Mouse (Mus musculus): ENCODE data around the gene Gm10256.
"Not testable (repeated sequence)": the region's sequence is repeated elsewhere in the genome, so short reads cannot be mapped to it uniquely, and the experiment has no call there.

Gm10256 gene

GRCm38 (mm10) chrY:2830380-2830779 is at the start of gene Gm10256, which contains the start of gene Rbmy:
Gene Gm10256, plus strand, starts transcription at chrY:2830699.
Gene Rbmy, plus strand, starts transcription at chrY:2830680.
- not testable (repeated sequence) for DNase-seq (ENCODE audit: low spot score)

DNA sequence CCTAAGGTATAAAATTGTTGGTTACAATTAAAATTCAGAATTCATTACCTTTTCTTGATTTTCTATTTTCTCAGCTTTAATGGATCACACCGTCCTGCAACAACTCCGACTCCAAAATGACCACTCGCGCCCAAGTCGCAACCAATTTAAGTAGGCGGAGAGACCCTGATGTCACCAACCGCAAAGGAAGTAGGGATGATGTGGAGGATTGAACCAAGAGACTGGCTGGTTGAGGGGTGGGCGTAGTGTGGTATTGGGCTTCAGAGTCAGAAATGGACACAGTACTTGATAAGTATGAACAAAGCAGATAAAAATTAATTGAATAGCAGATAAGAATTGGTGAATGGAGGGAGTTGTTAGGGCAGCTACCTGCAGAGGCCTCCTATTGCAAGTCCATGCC is 34.4 kb upstream of the Gm10256 start, which contains the start of gene Gm4064:
Gene Gm4064 (minus strand): TSS at position 101 of the 400 bp plus-strand sequence.
- not testable (repeated sequence) for DNase-seq (ENCODE audit: low spot score)

DNA sequence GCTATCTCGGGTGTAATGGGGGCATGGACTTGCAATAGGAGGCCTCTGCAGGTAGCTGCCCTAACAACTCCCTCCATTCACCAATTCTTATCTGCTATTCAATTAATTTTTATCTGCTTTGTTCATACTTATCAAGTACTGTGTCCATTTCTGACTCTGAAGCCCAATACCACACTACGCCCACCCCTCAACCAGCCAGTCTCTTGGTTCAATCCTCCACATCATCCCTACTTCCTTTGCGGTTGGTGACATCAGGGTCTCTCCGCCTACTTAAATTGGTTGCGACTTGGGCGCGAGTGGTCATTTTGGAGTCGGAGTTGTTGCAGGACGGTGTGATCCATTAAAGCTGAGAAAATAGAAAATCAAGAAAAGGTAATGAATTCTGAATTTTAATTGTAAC is 70.2 kb downstream of the Gm10256 start, which contains the start of gene Gm10352:
Gene Gm10352 (plus strand): TSS at position 301 of the 400 bp plus-strand sequence.
- not testable (repeated sequence) for DNase-seq (ENCODE audit: low spot score)
